Mouse (Mus musculus): ENCODE data around the gene Zfc3h1. TPM values are rescaled to one million over a fixed set of nuclear protein-coding genes. Genes with fewer than 3 reads are reported as not detected.

The Zfc3h1 gene
- polyA plus RNA-seq, 1 experiment: 0.37 TPM

DNA sequence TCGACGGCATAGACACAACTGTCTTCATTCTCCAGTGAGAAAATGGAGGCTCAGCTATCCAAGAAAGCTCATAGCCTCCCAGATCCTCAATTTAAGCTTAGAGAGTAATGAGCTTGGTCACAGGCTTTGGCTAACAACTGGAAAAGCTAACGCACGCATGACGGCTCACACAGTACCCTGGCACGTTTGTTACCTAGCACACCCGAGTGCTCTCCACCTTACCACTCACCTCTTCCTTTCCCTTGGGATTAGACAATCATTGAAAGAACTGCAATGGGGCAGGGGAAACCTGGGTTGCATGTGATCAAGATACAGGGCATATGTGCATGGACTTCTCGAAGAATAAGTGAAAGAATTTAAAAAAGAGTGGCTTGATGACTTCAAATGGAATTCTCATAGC, 83.2 kb downstream of the Zfc3h1 start:
- TF ChIP-seq TAL1 (IDR thresholded peaks at IDR 0.05; ENCODE audit: low read length) (no peak), GATA1 (IDR thresholded peaks at IDR 0.05; ENCODE audit: low read length) (no peak)
- Histone ChIP-seq H3K4me3 (replicated peaks) (no peak overlapping the region), H3K4me1 (ENCODE audit: control insufficient read depth) (no peaks in the 10 kb centered on the region), H3K9me3 (ENCODE audit: control insufficient read depth, low read length) (no peaks in the 10 kb centered on the region), H3K36me3 (ENCODE audit: control insufficient read depth) (no peaks in the 10 kb centered on the region), H3K27me3 (ENCODE audit: control insufficient read depth) (no peaks in the 10 kb centered on the region)

DNA sequence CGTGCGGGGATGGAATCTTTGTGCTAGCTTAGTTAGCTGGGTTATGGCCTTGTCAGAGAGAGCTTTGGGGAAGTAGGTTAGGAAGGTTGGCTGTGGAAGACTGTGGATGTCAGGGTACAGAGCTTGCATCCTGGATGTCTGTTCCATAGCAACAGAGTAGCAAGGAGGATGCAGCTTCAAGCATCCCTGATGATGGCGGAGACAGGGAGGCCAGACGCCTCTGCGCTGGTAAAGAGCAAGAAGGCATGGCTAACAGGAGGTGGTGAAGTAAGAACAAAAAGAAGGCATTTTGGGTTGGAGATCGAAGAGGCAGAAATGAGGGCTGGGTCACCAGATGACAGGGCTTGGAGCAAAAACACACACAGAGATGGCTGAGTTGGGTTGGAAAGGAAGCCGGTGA, 83.9 kb downstream of the Zfc3h1 start:
- no peak overlapping the region for H3K4me3 ChIP-seq (replicated peaks)
- no peaks in the 10 kb centered on the region for H3K9me3 ChIP-seq (ENCODE audit: control insufficient read depth, low read length)
- no peaks in the 10 kb centered on the region for H3K27me3 ChIP-seq (ENCODE audit: control insufficient read depth)
- no peaks in the 10 kb centered on the region for H3K4me1 ChIP-seq (ENCODE audit: control insufficient read depth)
- TF ChIP-seq GATA1 (IDR thresholded peaks at IDR 0.05; ENCODE audit: low read length) (no peak), TAL1 (IDR thresholded peaks at IDR 0.05; ENCODE audit: low read length) (no peak)
- H3K36me3 ChIP-seq (ENCODE audit: control insufficient read depth): no peaks in the 10 kb centered on the region

GRCm38 (mm10) chr10:115469040-115469439, 84.3 kb downstream of the Zfc3h1 start:
- H3K9me3 ChIP-seq (ENCODE audit: control insufficient read depth, low read length): no peaks in the 10 kb centered on the region
- TF ChIP-seq GATA1 (IDR thresholded peaks at IDR 0.05; ENCODE audit: low read length) (no peak), TAL1 (IDR thresholded peaks at IDR 0.05; ENCODE audit: low read length) (no peak)
- no peaks in the 10 kb centered on the region for H3K36me3 ChIP-seq (ENCODE audit: control insufficient read depth)
- H3K4me3 ChIP-seq (replicated peaks): no peak overlapping the region
- H3K4me1 ChIP-seq (ENCODE audit: control insufficient read depth): no peaks in the 10 kb centered on the region
- no peaks in the 10 kb centered on the region for H3K27me3 ChIP-seq (ENCODE audit: control insufficient read depth)

GRCm38 (mm10) chr10:115470621-115471334, 86.0 kb downstream of the Zfc3h1 start:
- no peaks in the 10 kb centered on the region for H3K4me1 ChIP-seq (ENCODE audit: control insufficient read depth)
- no peaks in the 10 kb centered on the region for H3K9me3 ChIP-seq (ENCODE audit: control insufficient read depth, low read length)
- no peak overlapping the region for H3K4me3 ChIP-seq (replicated peaks)
- no peaks in the 10 kb centered on the region for H3K27me3 ChIP-seq (ENCODE audit: control insufficient read depth)
- no peaks in the 10 kb centered on the region for H3K36me3 ChIP-seq (ENCODE audit: control insufficient read depth)
- TF ChIP-seq TAL1 (IDR thresholded peaks at IDR 0.05; ENCODE audit: low read length): no peak

DNA sequence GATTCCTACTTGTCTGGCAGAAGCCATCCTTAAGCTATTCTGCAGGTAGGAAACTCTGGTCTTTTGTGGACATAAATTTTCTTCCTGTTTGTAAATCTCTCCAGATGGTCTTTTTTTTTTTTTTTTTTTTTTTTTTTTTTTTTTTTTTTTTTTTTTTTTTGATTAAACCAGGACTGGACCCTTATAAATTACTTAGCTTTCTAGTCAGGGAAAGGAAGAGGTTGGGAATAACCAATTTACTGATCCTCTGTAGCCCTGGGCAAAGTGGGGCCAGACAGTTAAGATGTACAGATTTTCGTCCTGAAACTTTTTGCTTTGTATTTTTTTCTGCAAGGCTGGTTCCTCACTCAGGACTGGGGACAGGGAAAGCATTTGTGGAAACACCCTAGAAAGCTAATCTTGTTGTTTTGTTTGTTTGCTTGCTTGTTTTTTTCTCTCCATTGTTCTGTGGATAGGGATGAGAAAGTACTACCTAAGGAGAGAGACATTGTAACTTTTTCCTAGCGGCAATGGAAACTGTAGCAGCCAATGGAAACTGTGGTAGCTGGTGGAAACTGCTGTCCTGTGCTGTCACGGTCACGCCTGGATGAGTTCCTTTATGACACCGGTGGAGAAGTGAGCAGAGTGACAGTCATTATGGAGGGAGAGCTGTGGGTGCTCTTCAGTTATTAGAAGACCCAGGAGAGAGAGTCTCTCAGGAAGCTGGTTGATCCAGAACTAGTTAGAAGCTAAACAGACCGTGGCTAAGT, 88.6 kb downstream of the Zfc3h1 start:
- H3K27me3 ChIP-seq (ENCODE audit: control insufficient read depth): no peaks in the 10 kb centered on the region; the same call in 1 of the 2 replicates
- H3K4me3 ChIP-seq (replicated peaks): no peak overlapping the region
- TF ChIP-seq GATA1 (IDR thresholded peaks at IDR 0.05; ENCODE audit: low read length) (no peak), TAL1 (IDR thresholded peaks at IDR 0.05; ENCODE audit: low read length) (no peak)
- no peaks in the 10 kb centered on the region for H3K9me3 ChIP-seq (ENCODE audit: control insufficient read depth, low read length)
- H3K36me3 ChIP-seq (ENCODE audit: control insufficient read depth): no peaks in the 10 kb centered on the region
- H3K4me1 ChIP-seq (ENCODE audit: control insufficient read depth): no peaks in the 10 kb centered on the region

DNA sequence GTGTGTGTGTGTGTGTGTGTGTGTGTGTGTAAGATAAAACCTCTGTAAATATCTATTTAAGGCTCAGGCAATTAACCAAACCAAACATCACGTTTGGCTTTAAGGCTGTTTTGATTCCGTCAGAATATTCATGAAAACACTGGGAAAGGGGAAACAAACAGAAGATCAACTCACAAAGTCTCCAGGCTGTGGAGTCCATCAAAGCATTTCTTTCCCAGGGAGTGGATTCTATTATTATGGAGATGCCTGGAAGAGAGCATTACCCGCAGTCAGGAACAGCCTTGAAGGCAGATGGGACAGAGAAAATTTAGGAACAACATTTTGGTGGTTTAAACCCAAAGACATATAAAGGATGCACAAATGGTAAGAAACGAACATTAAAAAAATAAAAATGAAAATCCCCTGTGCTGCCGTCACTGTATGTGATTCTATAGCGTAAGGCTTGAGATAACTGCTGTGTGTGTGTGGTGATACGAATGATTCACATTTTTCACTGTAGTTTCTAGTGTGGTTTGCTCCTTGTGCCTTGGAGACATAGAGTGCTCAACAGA, 90.3 kb downstream of the Zfc3h1 start:
- no peaks in the 10 kb centered on the region for H3K9me3 ChIP-seq (ENCODE audit: control insufficient read depth, low read length)
- H3K36me3 ChIP-seq (ENCODE audit: control insufficient read depth): no peaks in the 10 kb centered on the region
- no peak overlapping the region for H3K4me3 ChIP-seq (replicated peaks)
- no peaks in the 10 kb centered on the region for H3K4me1 ChIP-seq (ENCODE audit: control insufficient read depth)
- no peaks in the 10 kb centered on the region; the same call in 1 of the 2 replicates for H3K27me3 ChIP-seq (ENCODE audit: control insufficient read depth)
- TF ChIP-seq TAL1 (IDR thresholded peaks at IDR 0.05; ENCODE audit: low read length) (no peak), GATA1 (IDR thresholded peaks at IDR 0.05; ENCODE audit: low read length) (no peak)

- H3K9me3 ChIP-seq (ENCODE audit: control insufficient read depth, low read length): no peaks in the 10 kb centered on the region
- no peaks in the 10 kb centered on the region; the same call in 1 of the 2 replicates for H3K27me3 ChIP-seq (ENCODE audit: control insufficient read depth)
- no peak for TF ChIP-seq GATA1 (IDR thresholded peaks at IDR 0.05; ENCODE audit: low read length)
- no peak for TF ChIP-seq TAL1 (IDR thresholded peaks at IDR 0.05; ENCODE audit: low read length)
- H3K4me1 ChIP-seq (ENCODE audit: control insufficient read depth): no peaks in the 10 kb centered on the region
- no peaks in the 10 kb centered on the region for H3K36me3 ChIP-seq (ENCODE audit: control insufficient read depth)
- no peak overlapping the region for H3K4me3 ChIP-seq (replicated peaks)
Observed at GRCm38 (mm10) chr10:115476506-115476905, 91.7 kb downstream of the Zfc3h1 start.

DNA sequence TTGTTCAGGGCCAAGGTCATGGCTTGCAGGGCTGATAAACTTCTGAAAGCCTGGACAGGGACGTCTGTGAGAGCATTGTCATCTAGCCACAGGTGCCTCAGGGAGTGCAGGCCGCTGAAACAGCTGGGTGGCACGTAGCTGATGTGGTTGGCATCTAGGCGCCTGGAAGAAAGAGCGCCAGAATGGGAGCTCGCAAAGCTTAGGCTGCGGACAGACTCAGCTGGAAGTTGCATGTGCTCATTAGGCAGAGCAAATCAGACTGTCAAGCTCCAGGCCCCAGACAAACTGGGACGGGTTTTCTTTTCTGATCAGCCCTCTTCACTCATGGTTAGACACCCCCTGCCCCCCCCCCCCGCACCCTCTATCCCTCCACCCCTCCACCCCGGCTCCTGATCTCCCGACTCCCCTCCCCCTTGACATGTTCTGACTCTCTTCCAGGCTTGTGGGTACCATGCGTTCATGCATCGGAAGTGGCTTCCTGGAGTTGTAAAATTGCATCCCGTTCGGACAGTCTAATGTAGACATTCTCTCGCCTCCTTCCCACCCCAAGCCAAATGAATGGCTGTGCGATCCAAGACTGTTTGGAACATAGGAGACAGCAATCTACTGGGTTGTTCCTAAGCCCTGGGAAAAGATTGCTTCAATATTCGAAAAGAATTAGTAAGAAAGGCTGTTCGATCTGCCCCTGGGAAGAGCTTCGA, 93.8 kb downstream of the Zfc3h1 start:
- H3K36me3 ChIP-seq (ENCODE audit: control insufficient read depth): no peaks in the 10 kb centered on the region
- H3K4me3 ChIP-seq (replicated peaks): no peak overlapping the region
- TF ChIP-seq TAL1 (IDR thresholded peaks at IDR 0.05; ENCODE audit: low read length) (no peak), GATA1 (IDR thresholded peaks at IDR 0.05; ENCODE audit: low read length) (no peak)
- H3K27me3 ChIP-seq (ENCODE audit: control insufficient read depth): no peaks in the 10 kb centered on the region; the same call in 1 of the 2 replicates
- H3K4me1 ChIP-seq (ENCODE audit: control insufficient read depth): no peaks in the 10 kb centered on the region
- H3K9me3 ChIP-seq (ENCODE audit: control insufficient read depth, low read length): no peaks in the 10 kb centered on the region

Other genes starting within 250 kb of the Zfc3h1 start
- not detected in 2 replicates for gene Tph2, start 199.9 kb upstream of the Zfc3h1 start, polyA plus RNA-seq (2012)
- gene Tbc1d15, start 133.5 kb upstream of the Zfc3h1 start, polyA plus RNA-seq (2012): 0.24 and 0.50 TPM in 2 replicates
- 2.6 TPM in 2 replicates for gene Rab21, start 69.4 kb upstream of the Zfc3h1 start, polyA plus RNA-seq (2012)
- gene Tmem19, start 22.5 kb upstream of the Zfc3h1 start, polyA plus RNA-seq (2012): 0.15 and 0.22 TPM in 2 replicates
- 1.1 and 1.3 TPM in 2 replicates for gene Thap2, start 516 bp upstream of the Zfc3h1 start, polyA plus RNA-seq (2012)
- not detected in 2 replicates for gene A930009A15Rik, start 185.0 kb downstream of the Zfc3h1 start, polyA plus RNA-seq (2012)
- not detected in 2 replicates for gene Lgr5, start 202.8 kb downstream of the Zfc3h1 start, polyA plus RNA-seq (2012)

Measured in erythroblast, embryonic 14.5 days (primary cell).